Mouse (Mus musculus) left cerebral cortex, adult 9 months (tissue): ENCODE measurements around the gene Dhx40.

Experiments
- DNase-seq, 2 experiments: peaks; one replicate each; pipeline ENCODE4 v3.0.0; 2022; ENCODE audit warnings: low spot score in 2 of 2

Dhx40 gene

DNA sequence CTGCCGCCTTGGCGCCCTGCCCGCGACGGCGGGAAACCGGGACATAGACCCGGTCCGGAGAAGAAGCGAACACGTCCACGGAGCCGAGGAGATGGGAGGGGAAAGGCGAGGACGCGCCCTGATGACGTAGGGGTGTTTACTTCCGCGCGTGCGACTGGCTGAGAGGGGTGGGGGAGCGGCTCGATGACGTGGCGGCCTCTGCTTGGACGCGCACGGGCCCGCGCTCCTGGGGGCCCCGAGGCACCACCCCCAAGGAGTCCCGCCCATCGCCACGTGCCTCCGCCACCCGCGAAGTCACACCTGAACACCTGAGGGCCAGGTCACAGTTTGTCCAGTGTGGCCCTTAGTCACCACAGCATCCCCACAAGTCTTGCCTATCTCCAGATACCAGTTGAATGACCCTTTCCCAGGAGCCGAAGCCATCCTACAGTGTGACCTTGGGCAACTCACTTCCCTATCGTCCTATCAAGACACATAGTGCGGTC is at the start of gene Dhx40:
Dhx40 (minus strand) TSS at position 242 of the 485 bp plus-strand sequence.
- DNase-seq = peak; percentile 81 to 93

DNA sequence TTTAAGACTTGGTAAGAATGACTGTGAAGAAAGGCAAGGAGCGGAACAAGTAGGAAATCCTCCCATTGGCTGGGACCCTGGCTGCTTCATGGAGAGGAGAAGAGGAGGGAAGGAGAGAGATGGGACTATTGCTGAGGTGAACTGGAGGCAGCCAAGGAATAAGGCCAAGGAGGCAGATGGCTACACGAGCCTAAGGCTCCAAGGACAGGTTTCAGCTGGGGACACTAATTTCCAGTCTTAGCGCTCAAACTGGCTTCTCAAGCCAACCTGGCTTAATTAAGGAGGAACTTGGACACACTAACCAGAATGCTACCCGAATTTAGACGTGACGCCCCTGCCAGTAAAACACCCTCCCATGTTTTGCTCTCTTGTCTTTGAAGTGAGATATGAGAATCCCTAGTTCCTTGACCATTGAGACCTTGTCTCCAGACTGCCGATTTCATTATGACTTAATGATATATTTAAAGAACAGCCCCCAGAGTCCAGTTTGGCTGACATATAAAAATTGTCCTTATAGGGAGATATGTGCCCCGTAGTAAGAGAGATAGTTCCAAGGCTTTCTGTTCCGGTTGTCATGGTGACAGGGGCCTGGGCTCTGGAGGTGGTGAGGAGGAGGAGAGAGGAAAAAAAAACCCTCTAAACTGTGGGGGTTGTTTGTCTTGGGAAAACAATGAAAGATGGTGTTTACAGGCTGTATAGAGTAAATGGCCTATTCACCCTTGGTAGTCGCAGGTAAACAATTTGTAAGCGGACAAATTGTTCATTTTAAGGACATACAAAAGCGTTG is 48.3 kb upstream of the Dhx40 start:
- DNase-seq = peak in 1 of 2 experiments; percentile 52

GRCm38 (mm10) chr11:86853081-86853480 is 45.5 kb upstream of the Dhx40 start:
- DNase-seq = peak in 1 of 2 experiments; percentile 37

DNA sequence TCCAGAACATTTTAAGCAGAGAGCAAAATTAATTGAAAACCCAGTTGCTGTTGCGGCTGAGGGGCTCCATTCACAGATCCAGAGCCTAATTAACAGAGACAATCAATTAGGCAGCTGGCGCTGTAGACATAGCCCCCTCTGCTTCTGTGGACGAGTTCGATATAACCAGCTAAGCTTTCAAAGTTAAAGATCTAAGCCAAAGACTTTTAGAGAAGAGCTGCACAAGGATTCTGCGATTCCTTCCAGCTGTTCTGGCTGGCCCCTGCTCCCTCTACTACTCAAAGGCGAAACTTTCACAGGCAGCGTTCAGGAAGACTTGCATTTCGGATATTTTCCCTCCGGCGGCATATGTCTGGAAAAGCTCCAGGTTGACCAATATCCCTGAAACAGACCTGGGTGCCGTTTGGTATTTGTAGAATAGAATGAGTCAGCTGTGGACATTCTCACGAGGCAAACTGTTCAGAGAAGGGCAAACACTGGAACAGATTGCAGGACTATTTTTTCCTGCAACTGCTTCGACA is 45.0 kb upstream of the Dhx40 start:
- no peak for DNase-seq

GRCm38 (mm10) chr11:86851714-86852533 is 44.4 kb upstream of the Dhx40 start:
- DNase-seq = no peak

GRCm38 (mm10) chr11:86851234-86851671 is 43.7 kb upstream of the Dhx40 start:
- peak in 1 of 2 experiments; percentile 34 for DNase-seq

GRCm38 (mm10) chr11:86843831-86844230 is 36.3 kb upstream of the Dhx40 start:
- DNase-seq = no peak

DNA sequence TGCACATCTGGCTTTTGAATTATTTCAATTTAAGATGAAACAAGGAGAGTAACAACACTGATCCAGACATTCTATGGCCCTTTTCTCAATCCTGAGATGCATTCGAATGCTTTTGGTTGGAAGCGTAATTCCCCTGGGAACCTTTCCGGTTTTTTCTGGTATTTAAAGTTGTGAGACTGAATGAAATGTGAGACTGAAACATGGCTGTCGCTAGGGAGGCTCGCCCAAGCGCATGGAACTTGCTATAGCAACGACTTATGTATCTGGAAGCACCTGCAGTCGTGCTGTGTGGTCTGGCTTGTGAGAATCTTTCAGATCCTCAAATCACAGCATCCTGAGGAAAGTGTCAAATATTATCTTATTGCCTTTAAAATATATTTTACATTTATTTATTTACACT is 33.7 kb upstream of the Dhx40 start:
- no peak for DNase-seq

DNA sequence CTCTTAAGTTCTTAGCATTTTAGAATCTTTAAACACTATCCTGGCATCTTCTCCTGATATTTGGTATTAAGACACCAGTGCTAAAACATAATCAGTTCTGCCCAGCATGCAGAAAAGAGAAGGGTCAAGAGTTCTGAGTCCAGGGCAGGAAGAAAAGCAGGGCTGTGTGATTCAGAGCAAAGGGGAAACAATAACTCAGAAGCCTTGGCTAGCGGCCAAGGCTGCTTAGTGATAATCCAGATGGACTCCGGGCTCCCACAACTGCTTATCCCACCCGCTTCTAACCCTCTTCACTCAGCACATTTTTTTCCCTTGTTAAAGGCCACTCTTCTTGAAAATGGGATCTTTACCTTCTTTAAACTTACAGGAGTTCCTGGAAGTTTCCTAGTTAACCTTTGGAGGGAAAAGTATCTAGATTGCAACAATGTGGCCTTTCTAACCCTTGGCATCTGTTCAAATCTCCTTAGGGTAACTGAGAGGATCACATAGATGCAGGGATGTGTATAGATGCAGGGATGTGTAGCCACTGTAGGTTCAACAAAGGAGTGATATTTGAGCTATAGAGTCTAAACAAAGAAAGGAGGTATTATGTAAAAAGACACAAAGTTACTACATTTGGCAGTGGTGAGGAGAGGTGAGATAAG is 33.1 kb upstream of the Dhx40 start:
- no peak for DNase-seq

- DNase-seq = no peak
Observed at GRCm38 (mm10) chr11:86839716-86840447, 32.3 kb upstream of the Dhx40 start.

GRCm38 (mm10) chr11:86838792-86839191 is 31.2 kb upstream of the Dhx40 start:
- no peak for DNase-seq

- peak in 1 of 2 experiments; percentile 65 for DNase-seq
Observed at GRCm38 (mm10) chr11:86836366-86836765, 28.8 kb upstream of the Dhx40 start.

GRCm38 (mm10) chr11:86834628-86835338 is 27.2 kb upstream of the Dhx40 start:
- no peak for DNase-seq

GRCm38 (mm10) chr11:86834050-86834449 is 26.5 kb upstream of the Dhx40 start:
- no peak for DNase-seq

DNA sequence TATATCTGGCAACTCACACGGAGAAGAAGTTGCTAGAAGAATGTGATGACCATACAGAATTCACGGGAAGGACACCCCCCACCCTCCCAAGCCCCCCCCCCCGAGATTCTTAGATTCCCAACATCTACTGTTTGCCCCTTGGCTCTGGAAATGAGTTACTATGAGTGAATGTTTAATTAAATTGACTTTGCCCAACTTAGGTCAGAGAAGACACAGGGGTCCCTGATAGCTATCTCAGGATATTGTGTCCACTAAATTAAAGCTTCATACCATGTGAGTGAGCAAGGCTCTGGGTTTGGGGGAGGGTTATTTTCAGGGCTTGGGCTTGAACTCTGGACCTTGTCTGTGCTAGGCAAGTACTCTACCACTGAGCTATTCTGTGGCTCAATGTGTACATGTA is 25.6 kb upstream of the Dhx40 start:
- no peak for DNase-seq

- no peak for DNase-seq
Observed at GRCm38 (mm10) chr11:86828396-86828795, 20.9 kb upstream of the Dhx40 start.

DNA sequence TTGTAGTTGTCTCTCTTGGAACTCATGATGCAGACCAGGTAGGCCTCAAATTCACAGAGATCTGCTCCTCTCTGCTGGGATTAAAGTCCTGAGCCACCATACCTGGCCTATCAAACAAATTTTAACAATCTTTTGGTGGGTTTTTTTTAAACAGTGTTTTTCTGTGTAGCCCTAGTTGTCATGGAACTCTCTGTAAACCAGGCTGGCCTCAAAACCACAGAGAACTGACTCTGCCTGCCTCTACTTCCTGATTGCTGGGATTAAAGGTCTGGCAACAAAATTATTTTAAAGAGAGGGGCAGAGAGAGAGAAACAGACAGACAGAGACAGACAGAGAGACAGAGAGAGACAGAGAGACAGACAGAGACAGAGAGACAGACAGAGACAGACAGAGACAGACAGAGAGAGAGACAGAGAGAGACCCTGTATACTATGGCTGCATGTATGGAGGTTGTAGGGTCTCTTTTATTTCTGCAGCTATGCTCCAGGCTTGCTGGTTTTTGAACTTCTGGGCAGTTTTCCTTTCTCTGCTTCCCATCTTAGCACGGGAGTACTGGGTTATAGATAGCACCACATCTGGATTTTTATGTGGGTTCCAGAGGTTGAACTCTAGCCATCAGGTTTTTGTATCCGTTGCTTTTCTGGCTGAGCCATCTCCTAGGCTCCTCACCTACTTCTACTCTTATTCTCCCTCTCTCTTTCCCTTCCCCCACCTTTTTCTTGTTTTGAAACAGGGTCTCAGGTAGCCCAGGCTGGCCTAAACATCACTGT is 20.1 kb upstream of the Dhx40 start:
- DNase-seq = no peak

DNA sequence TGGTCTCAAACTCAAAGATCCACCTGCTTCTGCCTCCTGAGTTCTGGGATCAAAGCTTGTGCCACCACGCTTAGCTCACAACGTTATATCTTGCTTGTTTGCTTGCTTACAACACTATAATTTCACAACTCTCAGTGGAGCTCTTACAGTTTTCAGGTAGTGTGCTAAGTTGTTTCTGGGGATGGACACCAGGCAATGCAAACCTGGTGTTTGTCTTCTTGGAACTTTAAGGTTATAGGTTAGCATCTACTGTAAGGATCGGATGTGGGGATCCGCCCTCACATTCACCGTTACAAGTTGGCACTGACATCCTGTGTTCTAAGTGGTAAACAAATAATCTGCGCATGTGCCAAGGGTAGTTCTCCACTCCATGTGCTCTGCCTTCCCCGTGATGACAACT is 16.9 kb upstream of the Dhx40 start:
- no peak for DNase-seq

DNA sequence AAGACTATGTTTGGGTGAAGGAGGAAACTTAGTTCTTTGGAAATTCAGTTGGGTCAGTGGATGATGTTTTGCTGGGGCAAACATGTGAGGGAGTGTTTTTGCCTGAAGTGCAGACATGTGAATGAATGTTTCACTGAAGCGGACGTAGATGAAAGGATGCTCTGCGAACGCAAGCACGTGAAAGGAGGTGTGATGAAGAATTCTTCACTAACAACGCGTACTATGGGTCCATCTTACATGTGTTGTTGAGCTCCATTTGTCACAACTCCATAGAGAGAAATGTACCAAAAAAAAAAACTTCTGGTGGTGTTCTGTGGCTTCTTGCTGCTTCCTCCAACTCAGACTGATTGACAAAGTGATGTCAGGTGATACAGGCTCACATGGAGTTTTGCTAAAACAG is 15.0 kb upstream of the Dhx40 start:
- no peak for DNase-seq

DNA sequence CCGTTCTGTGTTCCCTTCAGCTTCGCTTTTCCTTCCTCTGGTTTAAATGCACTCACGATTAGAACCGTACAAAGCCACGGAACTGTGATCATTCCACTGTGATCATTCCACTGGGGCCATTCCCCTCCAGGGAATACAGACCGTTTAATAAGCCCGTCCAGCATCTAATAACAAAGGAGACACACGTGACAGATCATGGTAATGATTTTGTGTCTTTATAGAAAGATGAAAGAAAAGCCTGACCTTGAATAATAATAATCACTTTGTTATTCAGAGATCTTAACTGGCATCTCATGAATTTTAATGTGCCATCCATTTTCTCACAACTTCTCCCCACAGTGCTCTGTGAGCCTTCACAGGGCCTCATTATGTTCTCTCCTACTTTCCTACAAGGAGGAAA is 12.0 kb upstream of the Dhx40 start:
- no peak for DNase-seq
